Mouse (Mus musculus): ENCODE data around the gene Pink1.

The Pink1 gene

DNA sequence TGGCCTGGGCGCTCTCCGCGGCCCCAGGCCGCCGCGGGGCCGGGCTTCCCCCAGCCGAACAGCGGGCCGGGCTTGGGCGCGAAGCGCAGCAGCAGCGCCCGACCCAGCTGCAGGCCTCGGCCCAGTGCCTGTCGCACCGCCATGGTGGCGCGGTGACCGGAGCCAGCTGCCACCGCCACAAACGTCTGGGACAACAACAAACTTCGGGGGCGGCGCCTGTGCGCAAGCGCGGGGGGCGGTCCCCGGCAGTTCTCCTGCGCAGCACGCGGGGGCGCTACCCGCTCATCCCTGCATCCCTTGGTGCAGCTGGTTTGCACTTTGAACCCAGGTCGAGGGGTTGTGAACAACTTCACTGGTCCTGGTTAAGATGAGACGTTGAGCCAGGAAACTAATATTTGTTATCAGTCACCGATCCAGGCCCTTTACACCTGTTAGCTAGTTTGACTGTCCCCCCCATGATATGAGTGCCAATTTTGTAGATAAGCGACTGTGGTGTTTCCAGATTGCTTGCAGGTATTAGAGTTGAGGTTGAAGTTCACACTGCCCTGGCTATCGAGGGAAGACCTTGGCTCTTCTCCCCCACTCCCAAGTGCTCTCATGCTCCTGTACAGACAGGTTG, at the start of gene Pink1:
Gene Pink1 (minus strand): TSS at position 231 of the 619 bp plus-strand sequence.
- peak; percentile 93 to 96 for DNase-seq

DNA sequence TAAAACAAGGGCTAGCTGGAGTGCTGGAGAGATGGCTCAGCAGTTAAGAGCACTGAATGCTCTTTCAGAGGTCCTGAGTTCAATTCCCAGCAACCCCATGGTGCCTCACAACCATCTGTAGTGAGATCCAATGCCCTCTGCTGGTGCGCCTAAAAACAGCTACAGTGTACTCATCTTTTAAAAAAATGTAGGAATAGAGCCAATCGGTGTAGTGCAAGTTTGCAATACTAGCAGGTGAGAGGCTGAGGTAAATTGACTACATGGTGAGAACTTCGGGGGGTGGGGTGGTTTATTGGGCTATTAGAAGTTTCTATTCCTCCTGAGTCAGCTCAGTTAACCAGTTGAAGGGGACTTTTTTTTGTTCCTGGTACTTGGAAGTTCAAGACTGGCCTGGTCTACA, 49.0 kb upstream of the Pink1 start:
- no peak for DNase-seq

DNA sequence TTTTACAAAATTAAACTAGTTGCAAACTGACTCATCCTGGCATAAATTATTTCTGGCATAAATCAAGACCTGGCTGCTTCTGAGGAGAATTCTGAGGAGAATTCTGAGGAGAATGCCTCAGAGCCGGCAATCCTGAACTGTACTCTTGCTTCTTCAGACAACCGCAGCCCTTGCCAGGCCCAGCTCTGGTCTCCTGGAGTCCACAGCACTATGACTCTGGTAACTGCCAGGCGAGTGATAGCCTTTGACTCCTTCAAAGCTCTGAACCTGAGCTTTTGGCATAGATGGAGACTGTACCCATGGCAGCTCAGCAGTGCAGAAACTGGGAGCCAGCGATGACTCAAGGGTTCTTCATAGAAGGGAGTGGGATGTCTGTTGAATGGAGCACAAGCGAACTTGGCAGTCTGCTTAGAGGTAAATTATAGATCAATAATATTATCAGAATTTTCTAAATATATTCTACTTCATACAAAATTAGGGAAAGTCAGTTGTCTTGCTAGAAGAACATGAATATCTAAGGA, 44.9 kb upstream of the Pink1 start:
- DNase-seq, result no peak

DNA sequence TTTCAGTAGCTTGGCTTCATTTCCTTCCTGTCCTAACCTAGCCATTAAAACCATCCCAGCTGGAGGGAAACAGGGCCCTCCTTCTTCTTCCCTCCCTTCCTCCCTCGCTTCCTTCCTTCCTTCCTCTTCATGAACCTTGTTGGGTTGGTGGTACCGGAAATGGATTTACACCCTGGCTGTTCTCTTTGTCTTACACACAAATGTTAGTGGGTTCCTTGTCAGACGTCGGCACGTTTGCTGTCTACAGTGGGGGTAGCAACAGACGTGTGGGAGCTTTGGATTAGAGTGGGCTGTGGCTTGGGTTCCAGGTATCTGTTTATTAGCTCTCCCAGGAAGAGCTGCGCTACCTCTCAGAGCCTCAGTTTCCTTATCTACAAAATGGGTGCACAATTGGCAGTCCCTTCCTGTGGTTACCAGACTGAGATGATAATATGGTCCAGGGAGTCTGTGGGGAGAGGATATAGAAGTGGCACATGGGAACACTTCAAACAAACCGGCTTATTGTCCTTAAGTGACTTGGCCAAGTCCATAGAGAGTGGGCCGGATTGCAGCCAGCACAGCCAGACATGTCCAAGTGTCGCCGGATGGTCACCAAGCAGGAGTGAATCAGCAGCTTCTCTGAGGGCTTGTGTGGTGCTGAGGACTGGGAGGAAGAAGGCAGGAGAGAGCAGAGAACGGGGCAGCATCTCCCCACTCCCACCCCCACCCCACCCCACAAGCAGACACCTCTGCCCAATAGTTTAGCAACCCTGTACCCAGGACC, 42.6 kb upstream of the Pink1 start:
- no peak for DNase-seq

DNA sequence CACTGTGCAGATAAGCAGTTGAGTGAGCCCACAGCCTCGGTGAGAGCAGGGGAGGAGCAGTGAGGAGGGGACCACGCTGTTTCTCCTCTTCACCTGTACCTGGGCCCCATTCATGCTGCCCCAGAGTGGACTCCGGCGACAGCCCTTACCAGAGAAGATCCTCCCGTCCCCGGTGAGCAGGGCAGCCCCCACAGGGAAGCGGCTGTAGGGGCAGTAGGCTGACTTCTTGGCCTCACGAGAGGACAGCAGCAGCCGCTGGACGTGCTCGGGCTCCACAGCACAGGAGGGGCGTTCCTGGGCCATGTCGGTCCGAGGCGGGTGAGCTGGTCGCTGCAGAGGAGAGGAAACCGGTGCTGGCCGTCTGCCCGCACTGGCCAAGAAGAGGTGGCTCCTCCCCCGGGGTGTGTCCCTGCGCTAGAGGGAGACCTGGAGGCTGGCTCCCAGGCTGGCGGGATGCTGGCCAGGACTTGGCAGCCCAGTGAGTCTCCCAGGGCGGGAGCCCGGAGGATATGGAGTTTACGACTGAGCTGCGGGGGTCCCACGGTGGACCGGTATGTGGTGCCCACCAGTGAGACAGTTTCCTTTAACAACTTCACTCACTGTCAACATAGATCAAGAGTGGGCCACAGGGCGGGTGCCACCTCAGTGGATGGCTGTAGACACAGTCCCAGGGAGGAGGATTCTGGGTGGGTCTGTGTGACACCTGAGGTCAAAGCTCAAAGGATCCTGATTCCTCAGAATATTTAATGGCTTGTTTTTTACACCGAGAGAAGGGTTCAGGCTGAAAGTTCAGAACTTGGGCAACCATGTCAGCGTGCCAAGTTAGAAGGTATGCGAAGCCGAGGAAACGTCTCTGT, 41.8 kb upstream of the Pink1 start, which contains the start of gene Cda:
Gene Cda (minus strand): TSS at position 352 of the 857 bp plus-strand sequence.
- DNase-seq, result peak; percentile 90 to 94

DNA sequence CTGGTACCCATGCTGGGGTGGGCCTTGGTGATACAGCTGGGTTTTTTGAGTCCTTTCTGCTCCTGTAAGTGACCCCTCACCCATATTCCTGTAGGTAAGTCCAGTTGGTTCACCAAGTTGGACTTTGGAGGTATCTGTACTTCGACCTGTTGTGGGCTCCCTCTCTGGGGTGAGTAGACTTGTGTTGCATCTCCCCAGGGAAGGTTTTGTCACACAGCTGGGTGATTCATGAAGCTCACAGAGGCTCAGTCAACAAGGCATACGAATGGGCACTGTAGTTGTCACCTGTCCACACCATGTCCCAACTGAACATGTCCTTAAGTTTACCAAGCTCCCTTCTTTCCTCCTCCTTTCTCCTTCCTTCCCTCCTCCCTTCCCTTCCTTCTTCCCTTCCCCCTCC, 40.5 kb upstream of the Pink1 start:
- no peak for DNase-seq

DNA sequence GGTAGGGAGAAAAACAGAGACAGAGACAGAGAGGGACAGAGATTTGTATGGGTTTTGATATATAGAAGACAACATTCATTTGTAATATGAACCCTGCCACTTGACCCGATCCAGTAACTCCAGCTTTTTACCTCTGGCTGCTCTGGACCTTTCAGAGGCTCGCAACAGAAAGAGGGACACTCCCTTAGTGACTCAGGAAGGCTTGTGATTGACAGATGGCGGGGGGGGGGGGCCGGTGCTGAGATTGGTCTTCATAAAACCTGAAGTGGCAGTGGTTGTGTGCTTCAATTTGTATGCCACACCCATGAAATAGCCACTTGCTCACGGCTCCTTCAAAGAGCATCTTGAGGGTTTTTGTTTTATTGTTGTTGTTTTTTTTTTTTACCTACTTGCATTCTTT, 37.4 kb upstream of the Pink1 start:
- no peak for DNase-seq

DNA sequence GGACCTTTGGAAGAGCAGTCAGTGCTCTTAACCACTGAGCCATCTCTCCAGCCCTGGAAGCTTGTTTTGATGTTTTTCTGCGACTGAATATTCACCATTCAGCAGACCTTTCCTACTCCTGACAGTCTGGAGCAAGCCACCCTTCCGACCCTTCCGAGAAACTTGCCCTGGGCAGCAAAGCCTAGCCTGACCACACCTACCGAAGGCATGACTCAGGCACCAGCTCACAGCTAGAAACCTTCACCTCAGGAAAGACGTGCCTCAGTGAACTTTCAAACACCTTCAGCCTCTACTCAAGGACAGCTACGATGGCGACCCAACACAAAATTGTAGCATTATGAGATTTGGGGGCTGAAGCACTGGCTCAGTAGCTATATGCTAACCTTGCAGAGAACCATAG, 36.8 kb upstream of the Pink1 start:
- DNase-seq, result no peak

DNA sequence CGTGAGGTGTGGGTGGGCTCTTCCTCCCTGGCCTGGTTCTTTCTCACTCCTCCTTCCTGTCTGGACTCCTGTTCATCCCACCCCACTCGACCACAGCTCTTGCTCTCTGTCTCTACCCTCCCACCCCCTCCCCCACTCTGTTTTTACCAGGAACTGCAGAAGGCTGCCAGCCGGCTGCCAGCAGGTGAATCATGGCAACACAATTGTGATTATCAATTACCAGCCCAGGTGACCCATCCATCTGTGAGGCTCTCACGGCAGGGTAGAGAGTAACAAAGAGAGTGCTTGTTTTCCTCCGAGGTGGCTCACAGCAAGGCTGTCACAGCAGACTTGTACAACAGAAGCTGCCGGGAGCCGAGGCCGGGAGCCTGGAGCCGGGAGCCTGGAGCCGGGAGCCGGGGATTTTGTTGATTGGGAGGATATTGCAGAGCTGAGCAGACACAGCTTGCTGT, 35.3 kb upstream of the Pink1 start:
- DNase-seq, result no peak

DNA sequence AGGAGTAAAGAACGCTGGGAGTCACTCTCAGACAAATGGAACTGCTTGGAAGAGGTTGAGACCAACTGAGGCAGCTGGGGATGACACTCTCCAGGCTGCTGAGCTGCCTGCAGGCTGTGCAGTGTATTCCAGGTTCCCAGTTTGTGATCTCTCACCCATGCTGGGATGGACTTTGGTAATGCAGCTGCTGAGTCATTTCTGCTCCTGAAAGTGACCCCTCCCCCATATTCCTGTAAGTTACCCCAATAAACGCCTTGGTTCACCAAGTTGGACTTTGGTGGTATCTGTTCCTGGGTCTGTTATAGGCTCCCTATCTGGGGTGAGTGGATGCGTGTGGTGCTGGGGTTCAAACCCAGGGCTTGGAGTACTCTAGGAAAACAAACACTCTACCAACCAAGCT, 32.1 kb upstream of the Pink1 start:
- no peak for DNase-seq

DNA sequence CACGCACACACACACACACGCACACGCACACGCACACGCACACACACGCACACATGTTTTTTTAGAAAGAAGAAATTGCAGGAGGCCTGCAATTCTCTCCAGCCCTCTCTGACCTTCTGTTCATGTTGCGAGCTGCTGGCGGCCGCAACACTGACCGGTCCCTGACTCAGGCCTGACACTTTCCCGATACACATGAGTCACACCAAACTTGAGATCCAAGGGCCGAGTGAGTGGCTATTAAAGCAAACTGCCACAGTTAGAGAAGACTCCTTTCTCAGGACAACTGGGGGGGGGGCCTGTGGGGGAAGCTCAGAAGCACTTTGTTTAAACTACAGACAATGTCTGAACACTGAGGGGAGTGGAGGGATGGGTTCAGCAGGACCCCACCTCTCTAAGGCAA, 30.4 kb upstream of the Pink1 start:
- DNase-seq, result no peak

DNA sequence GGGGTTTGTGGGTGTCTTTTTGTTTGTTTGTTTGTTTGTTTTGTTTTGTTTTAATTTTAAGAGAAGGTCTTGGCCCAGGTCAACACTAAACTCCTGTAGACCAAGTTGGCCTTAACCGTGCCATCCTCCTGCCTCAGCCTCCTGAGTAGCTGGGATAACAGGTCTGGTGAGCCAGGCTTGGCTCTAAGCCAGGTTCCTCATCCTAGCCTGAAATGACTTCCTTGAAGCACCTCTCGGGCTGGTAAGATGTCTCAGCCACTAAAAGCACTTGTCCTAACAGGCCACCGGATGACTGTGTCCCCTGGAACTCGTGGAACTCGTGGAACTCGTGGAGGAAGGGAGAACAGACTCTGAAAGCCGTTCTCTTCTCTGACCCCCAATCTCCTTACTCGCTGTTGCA, 30.0 kb upstream of the Pink1 start:
- no peak for DNase-seq

DNA sequence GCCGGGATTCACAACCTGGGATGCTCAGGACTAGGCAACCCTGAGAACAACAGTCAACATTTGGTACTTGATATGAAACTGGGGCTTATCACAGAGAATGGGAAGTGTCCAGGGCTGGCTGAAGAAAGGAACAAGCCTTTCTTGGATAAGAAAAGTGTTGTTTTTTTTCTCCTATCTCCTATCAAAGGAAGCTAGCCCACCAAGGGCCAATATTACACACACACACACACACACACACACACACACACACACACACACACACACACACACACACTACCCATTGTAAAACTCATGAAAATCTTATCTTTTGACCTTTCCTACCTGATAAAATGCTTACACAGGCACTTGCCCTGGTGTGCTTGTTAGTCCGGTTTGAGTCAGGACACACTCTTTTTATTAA, 29.4 kb upstream of the Pink1 start:
- DNase-seq, result no peak

DNA sequence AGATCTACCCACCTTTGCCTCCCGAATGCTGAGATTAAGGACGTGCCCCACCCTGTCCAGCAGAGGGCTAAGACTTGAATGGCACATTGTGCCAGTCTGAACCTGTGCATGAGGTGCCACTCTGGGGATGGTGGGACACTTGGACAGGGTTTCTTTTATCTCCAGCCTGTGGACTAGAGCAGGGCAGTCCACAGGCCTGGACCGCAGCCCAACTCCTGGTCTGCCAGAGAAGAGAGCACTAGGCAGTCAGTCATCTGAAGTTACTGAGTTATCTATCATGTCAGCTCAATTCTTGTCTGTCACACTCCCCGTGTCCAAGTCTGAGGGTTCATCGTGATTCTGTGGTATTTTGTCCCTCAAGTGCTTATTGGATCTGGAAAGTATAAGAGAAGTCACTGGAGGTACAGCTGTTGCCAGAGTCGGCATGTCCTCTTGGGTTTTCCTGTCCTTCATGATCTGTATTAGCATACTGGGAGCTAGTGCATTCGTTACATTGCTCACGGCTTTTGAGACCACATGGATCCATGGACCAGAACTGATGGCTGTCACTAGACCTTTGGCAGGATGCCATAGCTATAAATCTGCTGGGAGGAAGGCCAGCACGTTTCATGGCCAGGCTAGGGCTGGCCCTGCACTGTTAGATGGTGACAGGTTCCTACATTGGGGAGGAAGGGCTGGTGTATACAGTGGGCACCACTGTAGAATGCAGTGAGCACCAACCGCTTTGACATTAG, 27.5 kb upstream of the Pink1 start:
- peak in 1 of 2 experiments; percentile 38 for DNase-seq

DNA sequence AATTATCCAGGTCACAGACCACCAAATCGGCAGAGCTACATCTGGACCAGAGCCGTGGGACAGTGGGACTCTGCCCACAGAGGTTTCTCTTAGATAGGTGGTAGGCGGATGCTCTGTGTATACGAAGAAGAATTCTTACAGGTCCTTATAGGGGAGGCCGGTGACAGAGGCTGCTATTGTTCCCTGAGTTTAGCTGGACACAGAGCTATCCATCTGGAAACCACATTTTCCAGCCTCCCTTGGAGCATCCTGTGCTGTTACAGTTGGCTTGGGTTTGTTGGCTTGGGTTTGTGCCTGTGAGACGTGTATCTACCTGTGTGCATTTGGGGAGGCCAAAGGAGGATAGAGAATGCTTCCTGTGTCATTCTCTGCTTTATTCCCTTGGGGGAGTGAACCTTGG, 26.6 kb upstream of the Pink1 start:
- DNase-seq, result no peak

DNA sequence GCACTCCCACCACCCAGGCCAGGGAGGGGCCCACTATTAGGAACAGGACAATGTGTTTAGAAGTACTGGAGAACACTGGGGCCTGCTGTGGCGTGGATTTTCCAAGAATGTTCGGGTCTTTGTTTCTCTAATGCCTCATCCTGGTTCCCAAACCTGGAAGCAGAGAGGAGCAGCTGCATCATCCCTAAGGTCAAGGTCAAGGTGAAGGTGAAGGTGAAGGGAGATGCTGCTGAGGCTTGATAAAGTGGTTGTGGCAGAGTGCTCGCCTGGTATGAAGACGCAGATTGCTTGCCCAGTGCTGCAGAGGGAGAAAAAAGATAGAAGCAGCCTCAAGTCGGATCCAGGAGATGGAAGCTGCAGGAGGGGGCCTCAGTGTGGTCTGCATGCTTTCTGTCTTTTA, 25.7 kb upstream of the Pink1 start:
- DNase-seq, result no peak

DNA sequence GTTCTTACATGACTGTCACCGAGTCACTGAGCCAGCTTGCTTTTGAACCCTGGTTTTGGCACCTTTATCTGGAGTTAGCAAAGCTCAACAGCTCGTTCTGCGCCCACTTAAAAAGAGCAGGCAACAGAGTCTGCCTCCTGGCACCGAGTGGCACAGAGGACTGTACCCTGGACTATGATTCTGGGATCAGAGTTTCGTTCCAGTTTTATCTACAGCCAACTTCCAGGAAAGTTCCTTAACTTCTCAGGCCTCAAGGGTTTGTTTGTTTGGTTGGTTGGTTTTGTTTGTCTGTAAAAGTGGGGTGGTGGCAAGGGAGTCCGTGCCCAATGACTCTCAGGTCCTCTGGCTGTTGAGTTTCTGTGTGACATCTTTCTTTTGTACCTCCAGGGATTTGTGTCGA, 22.6 kb upstream of the Pink1 start:
- DNase-seq, result no peak

DNA sequence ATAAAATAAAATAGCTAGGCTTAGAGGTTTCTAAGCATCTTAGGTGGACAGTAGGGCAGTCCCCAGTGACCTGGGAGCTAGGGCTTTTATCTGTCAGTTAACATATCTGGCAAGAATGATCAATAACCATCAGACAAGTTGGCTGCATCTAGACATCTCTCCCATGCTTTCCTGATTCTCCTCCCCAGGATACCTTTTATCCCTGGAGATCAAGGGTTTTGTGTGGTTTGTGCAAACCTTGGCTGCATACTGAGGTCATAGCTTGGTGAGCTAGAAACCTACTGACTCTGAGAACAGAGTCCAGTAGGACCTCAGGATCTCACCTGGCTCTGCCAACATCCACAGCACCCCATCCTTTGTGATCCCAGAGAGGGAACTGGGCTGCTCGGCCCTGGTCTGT, 21.2 kb upstream of the Pink1 start:
- no peak for DNase-seq

DNA sequence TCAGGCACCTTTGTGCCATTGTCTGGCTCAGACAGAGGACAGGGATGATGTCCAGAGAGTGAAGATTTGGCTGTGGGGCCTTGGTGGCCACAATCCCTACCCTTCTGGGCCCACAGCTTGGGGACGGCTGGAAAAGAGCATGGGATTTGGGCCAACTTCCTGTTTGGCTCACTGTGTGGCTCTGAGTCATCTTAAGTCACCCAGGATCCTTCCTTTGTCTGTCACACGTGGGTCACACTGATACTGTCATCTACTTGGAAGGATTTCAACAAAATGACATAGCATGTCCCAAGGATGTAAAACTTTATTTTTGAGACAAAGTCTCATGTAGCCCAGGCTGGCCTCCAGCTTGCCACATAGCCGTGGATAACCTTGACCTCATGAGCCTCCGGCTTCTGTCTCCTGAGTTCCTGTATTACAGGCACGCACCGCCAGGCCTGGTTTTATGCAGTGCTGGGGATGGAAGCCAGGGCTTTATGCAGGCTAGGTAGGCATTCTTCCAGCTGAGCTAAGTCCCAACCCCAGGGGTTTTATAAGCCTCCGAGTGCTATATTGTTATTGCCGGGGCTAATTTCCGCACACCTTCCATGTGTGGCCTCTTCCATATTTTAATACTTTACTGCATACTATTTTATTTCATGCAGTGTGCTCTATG, 18.9 kb upstream of the Pink1 start:
- no peak for DNase-seq

DNA sequence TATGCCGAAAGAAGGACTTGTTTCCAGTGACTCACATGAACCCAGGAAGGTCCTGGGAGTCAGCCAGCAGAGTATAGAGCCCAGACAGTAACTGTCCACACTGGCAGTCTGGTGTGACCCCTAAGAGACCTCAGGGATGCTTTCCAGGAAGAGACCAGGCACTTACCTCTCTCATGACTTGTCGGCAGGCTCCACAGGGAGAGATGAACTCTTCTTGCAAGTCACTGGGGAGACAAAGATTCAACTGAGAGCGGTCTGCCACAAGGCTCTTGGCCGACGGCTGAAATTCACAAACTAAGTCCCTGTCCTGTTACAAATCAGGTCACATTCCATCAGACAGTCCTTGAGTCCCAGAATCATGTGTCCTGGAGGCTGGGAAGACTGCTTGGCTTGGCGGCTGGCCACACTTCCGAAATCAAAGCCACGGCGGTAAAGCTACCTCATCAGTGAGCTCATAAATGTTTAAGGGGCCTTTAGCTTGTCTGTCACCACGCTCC, 17.3 kb upstream of the Pink1 start:
- DNase-seq, result peak; percentile 35 to 56

DNA sequence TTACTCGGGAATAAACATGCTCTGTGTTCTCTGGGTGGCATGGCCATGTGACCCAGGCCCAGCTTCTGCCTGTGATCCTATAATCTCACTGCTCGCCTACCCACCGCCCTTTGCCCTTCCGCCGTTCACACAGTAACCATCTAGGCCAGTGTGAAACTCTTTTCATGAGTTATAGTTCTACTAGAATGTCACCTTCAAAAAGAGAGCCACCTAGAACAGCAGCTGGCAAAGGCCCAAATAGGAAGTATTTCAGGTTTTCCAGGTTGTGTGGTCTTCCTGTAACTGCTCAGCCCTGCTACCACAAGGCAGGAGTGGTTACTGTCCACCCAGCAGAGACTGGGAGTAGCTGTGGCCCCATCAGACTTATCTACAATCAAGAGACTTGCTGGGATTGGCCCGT, 16.7 kb upstream of the Pink1 start:
- peak; percentile 47 to 73 for DNase-seq

DNA sequence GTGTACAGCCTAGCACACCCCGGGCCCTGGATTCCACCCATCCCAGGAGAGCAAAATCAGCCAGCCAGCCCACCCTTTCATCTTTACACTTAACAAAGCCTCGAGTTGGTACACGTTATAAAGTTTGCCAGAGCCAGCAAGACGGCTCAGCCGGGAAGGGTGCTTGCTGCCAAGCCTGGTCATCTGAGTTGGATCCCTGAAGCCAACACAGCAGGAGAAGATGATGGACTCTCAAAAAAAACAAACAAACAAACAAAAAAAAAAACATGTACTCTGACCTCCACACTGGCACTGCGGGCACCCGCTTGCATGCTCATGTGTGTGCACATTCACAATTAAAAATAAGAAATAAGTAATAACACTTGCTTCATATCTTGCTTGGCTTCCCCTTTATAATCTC, 15.9 kb upstream of the Pink1 start:
- DNase-seq, result no peak

All from kidney, postnatal 4 days (tissue).